In genomic region chr16:32790056-32790455, GRCm38 (mm10) we compare ENCODE assay signal across 26 mouse cellular contexts. TPM values are rescaled to one million over a fixed set of nuclear protein-coding genes. Genes with fewer than 3 reads are reported as not detected.
DNase-seq lines count a peak whose midpoint lies in the region; ATAC-seq and TF ChIP-seq lines count a peak whose summit lies in the region.
"Had no signal": no experiment of that assay in that cellular context is flagged by ENCODE, and none has a peak within 500 bp of the region (broad histone marks: within the 10 kb centered on the region; RNA-seq: fewer than 3 reads in every experiment).

No protein-coding gene starts in this region.

- dilution Hi-C loops in CH12.LX (cut with MboI; ENCODE audit: extremely low pct_ligation_motif_present, extremely low pct_unique_long_range_greater_than_20kb, low sequenced_read_pairs), result no loop called here

- H3K79me2 ChIP-seq in CH12.LX (replicated peaks; ENCODE audit: control insufficient read depth, extremely low read depth, insufficient read depth, poor library complexity, severe bottlenecking), result no peaks in the 10 kb centered on the region

- no peak overlapping the region for H3K4me3 ChIP-seq in CH12.LX (replicated peaks in 1 of 3; ENCODE audit: low read depth in 2 of 3, low read length in 2 of 3, poor library complexity in 1 of 3)
- H3K4me3 ChIP-seq in lung, postnatal 0 days (ENCODE audit: low read depth, low read length), result no peak overlapping the region

- H3K4me2 ChIP-seq in CH12.LX (ENCODE audit: insufficient read depth, low read depth, poor library complexity, severe bottlenecking), result no peak overlapping the region
- no peak overlapping the region for H3K4me2 ChIP-seq in lung, postnatal 0 days (replicated peaks; ENCODE audit: low read depth, low read length)

- H3K27ac ChIP-seq in CH12.LX (ENCODE audit: insufficient read depth, low read depth), result no peak overlapping the region
- H3K27ac ChIP-seq in lung, postnatal 0 days (ENCODE audit: low read length), result no peak overlapping the region

- peak; percentile 52 for TF ChIP-seq EP300 in CH12.LX (IDR thresholded peaks at IDR 0.05; ENCODE audit: low read length)
- no peak for TF ChIP-seq EP300 in lung, postnatal 0 days (IDR thresholded peaks at IDR 0.05)

- TF ChIP-seq RAD21 in CH12.LX (IDR thresholded peaks at IDR 0.05; ENCODE audit: low read depth, low read length), result no peak

- no peak overlapping the region for H3K9ac ChIP-seq in CH12.LX (ENCODE audit: insufficient read depth, low read depth)
- H3K9ac ChIP-seq in lung, postnatal 0 days (replicated peaks; ENCODE audit: low read depth), result no peak overlapping the region

- WGBS in lung, postnatal 0 days, result 90% methylated on average over 5 of the region's 5 CpGs

- in situ Hi-C loops in CH12.LX (cut with MboI; ENCODE audit: low pct_ligation_motif_present, low pct_unique_long_range_greater_than_20kb, low sequenced_read_pairs), result loop anchor here (5.0 kb wide), 1 partner anchor 83 kb away; no protein-coding TSS in a partner anchor

- DNase-seq in 416B (ENCODE audit: low read depth), result peak; percentile 61
- DNase-seq in CH12.LX (ENCODE audit: extremely low read depth), result peak; percentile 13
- DNase-seq in liver, result no peak
- no peak for DNase-seq in lung, postnatal 0 days (ENCODE audit: low spot score)
- DNase-seq: adrenal gland, adult 2 months; adrenal gland, adult 8-10 months; adrenal gland, postnatal 10 days; adrenal gland, postnatal 14 days; adrenal gland, postnatal 25 days; adrenal gland, postnatal 36 days; B cell, adult 2 months; cerebellum, adult 11 months; cerebellum, adult 11-12 months; cerebellum, adult 18-20 months; cerebellum, adult 2 months; cerebellum, adult 8-10 months had no signal

- peaks cover 0 to 4% of the 10 kb centered on the region in 2 experiments for H3K36me3 ChIP-seq in CH12.LX (replicated peaks in 1 of 2; ENCODE audit: control insufficient read depth in 1 of 2, insufficient read depth in 1 of 2, low read length in 1 of 2)
- H3K36me3 ChIP-seq in lung, postnatal 0 days (ENCODE audit: insufficient read depth, low read length), result no peaks in the 10 kb centered on the region
- H3K36me3 ChIP-seq: G1E had no signal

- H3K4me1 ChIP-seq in CH12.LX (ENCODE audit: control insufficient read depth in 1 of 2, insufficient read depth in 2 of 2), result peaks cover 3% of the 10 kb centered on the region in 2 experiments; a peak in 2 of 4 replicates
- no peaks in the 10 kb centered on the region for H3K4me1 ChIP-seq in lung, postnatal 0 days (ENCODE audit: insufficient read depth, low read depth, low read length)

- no peak for TF ChIP-seq POLR2A in CH12.LX (IDR thresholded peaks at IDR 0.05; ENCODE audit: low read depth, low read length)

- no peak for ATAC-seq in lung, postnatal 0 days
- ATAC-seq: activated CD4-positive, CD25-positive, alpha-beta regulatory T cell, adult 4 months; CD4-positive, CD25-positive, alpha-beta regulatory T cell, adult 4 months; Patski had no signal

- TF ChIP-seq CTCF in CH12.LX (conservative IDR thresholded peaks at IDR 0.05 in 1 of 2, IDR thresholded peaks at IDR 0.05 in 1 of 2; ENCODE audit: low read depth in 2 of 2, low read length in 2 of 2), result no peak
- TF ChIP-seq CTCF in lung, postnatal 0 days (IDR thresholded peaks at IDR 0.05), result no peak

- peaks cover 6% of the 10 kb centered on the region for H3K9me3 ChIP-seq in CH12.LX (replicated peaks; ENCODE audit: low read length)
- H3K9me3 ChIP-seq in lung, postnatal 0 days (ENCODE audit: low read length), result no peaks in the 10 kb centered on the region

- no peaks in the 10 kb centered on the region for H3K27me3 ChIP-seq in CH12.LX (replicated peaks)
- H3K27me3 ChIP-seq in lung, postnatal 0 days (replicated peaks; ENCODE audit: insufficient read depth, low read length), result no peaks in the 10 kb centered on the region
- H3K27me3 ChIP-seq: Patski had no signal

TF ChIP-seq in CH12.LX, 34 proteins besides CTCF, POLR2A, EP300 and RAD21:
- TF ChIP-seq MEF2A (IDR thresholded peaks at IDR 0.05; ENCODE audit: borderline replicate concordance, low read depth, low read length) (peak; percentile 61; the same call in 1 of the 2 replicates), BHLHE40 (IDR thresholded peaks at IDR 0.05; ENCODE audit: low read depth, low read length) (0 out of 2 replicates have a peak, but pooled peaks have one; percentile 28), MAZ (IDR thresholded peaks at IDR 0.05; ENCODE audit: low read depth, low read length) (no peak), IRF4 (IDR thresholded peaks at IDR 0.05; ENCODE audit: low read depth, low read length) (peak; percentile 76)

RNA-seq across cellular contexts. Expression of gene Muc20, which starts 7.2 kb away (rescaled TPM):
- total RNA-seq in CH12.LX (2012; rRNA removed), result 0.21 and 0.42 TPM in 2 replicates
- total RNA-seq in CH12.LX (2014; rRNA removed), result 0.16 and 0.36 TPM in 2 replicates
- 0.87 and 1.4 TPM in 2 replicates for polyA plus RNA-seq in CH12.LX (2012; ENCODE audit: insufficient read length, low read depth)
- 0.89 and 1.1 TPM in 2 replicates for polyA plus RNA-seq in lung, postnatal 0 days (2015; fragmentation: Nextera tagmentation; extraction: Ambion mirVana)
- total RNA-seq: adrenal gland, postnatal 36 days; ES-E14; MEL had no signal
- polyA plus RNA-seq: adrenal gland, adult 2 months; C2C12; cerebellum, adult 2 months; G1E had no signal

RNA-seq across cellular contexts. Expression of gene Smbd1, which starts 20.2 kb away (rescaled TPM):
- total RNA-seq in CH12.LX (2012; rRNA removed) (not detected in 2 replicates), CH12.LX (2014; rRNA removed) (not detected in 2 replicates)
- polyA plus RNA-seq in CH12.LX (2012; ENCODE audit: insufficient read length, low read depth), result not detected in 2 replicates
- polyA plus RNA-seq in lung, postnatal 0 days (2015; fragmentation: Nextera tagmentation; extraction: Ambion mirVana), result 2.1 and 3.0 TPM in 2 replicates
- total RNA-seq: adrenal gland, adult 18-20 months; adrenal gland, adult 2 months; adrenal gland, adult 8-10 months; adrenal gland, postnatal 10 days; adrenal gland, postnatal 14 days; adrenal gland, postnatal 25 days; adrenal gland, postnatal 36 days; adrenal gland, postnatal 4 days; G1E; MEL had no signal
- polyA plus RNA-seq: activated CD4-positive, CD25-positive, alpha-beta regulatory T cell, adult 4 months; adrenal gland, adult 2 months; brain, embryonic 14.5 days; C2C12; CD4-positive, CD25-positive, alpha-beta regulatory T cell, adult 4 months; cerebellum, adult 2 months; G1E; Patski had no signal

RNA-seq across cellular contexts. Expression of gene Muc4, which starts 54.4 kb away (rescaled TPM):
- total RNA-seq in CH12.LX (2012; rRNA removed), result 0.21 and 0.51 TPM in 2 replicates
- total RNA-seq in CH12.LX (2014; rRNA removed), result 0.09 TPM in 1 of 2 replicates, not detected in the other
- 0.34 and 0.44 TPM in 2 replicates for polyA plus RNA-seq in CH12.LX (2012; ENCODE audit: insufficient read length, low read depth)
- polyA plus RNA-seq in lung, postnatal 0 days (2015; fragmentation: Nextera tagmentation; extraction: Ambion mirVana), result 4.1 and 5.4 TPM in 2 replicates
- total RNA-seq: adrenal gland, adult 18-20 months; adrenal gland, adult 2 months; adrenal gland, adult 8-10 months; adrenal gland, postnatal 14 days; adrenal gland, postnatal 25 days; adrenal gland, postnatal 36 days; MEL had no signal
- polyA plus RNA-seq: activated CD4-positive, CD25-positive, alpha-beta regulatory T cell, adult 4 months; adrenal gland, adult 2 months; CD4-positive, CD25-positive, alpha-beta regulatory T cell, adult 4 months; G1E; Patski had no signal

Comparison
In these comparisons a context has a peak if more than half of its experiments do, and no peak if none do; other contexts are left out.
1. DNase-seq: peak in 416B (single experiment) and CH12.LX (single experiment); none in liver (single experiment) and lung, postnatal 0 days (single experiment).